Mouse (Mus musculus) spleen, adult 2 months (tissue): ENCODE results near the gene Rspry1.

Experiments
- CTCF ChIP-seq: fragments of 200-500 bp; IDR thresholded peaks from 2 replicates; pipeline ENCODE4 v1.5.1; 2011; ENCODE audit warnings: mild to moderate bottlenecking, inconsistent platforms; ENCODE audit not compliant: insufficient read depth, insufficient read length, insufficient replicate concordance; ENCODE audit errors: extremely low read depth
- POLR2A ChIP-seq: fragments of 200-500 bp; IDR thresholded peaks from 2 replicates; pipeline ENCODE4 v1.6.1; 2011; ENCODE audit warnings: low read depth, low read length, inconsistent platforms

DNA sequence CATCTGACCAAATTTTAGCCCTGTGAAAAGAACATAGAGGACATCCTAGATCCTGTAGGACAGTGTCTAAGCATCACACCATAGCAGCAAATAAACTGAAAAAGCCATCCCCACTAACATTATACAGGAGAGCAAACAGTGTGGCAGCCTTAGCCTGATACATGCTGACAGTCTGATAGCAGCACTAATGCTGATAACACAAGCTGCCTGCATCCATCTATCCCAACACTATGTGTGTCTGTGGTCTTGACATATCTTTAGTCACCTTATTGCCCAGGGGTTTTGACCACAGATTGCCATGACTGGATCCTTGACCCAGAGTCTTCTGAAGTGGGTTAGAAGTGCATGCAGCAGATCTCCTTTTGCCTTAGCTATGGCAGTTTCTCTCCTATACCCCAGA, 53.3 kb downstream of the Rspry1 start:
- TF ChIP-seq CTCF, result no peak
- TF ChIP-seq POLR2A, result no peak
